Mouse (Mus musculus) layer of hippocampus, adult 11-12 months (tissue): Measurements from ENCODE around the gene C1qtnf3.
A peak's percentile ranks its signal among the peaks of the same experiment; 100 is the strongest.
"Not testable (repeated sequence)": the region's sequence is repeated elsewhere in the genome, so short reads cannot be mapped to it uniquely, and the experiment has no call there.

ENCODE experiments used
- DNase-seq: peaks from one replicate; pipeline ENCODE4 v3.0.0; 2022; ENCODE audit warnings: low spot score

The C1qtnf3 gene

GRCm38 (mm10) chr15:10959277-10960026, 7.3 kb downstream of the C1qtnf3 start:
- DNase-seq = no peak

GRCm38 (mm10) chr15:10960267-10960666, 8.1 kb downstream of the C1qtnf3 start:
- no peak for DNase-seq

GRCm38 (mm10) chr15:10962601-10963000, 10.5 kb downstream of the C1qtnf3 start:
- DNase-seq = no peak

- no peak for DNase-seq
These were observed 17.3 kb downstream of the C1qtnf3 start for GRCm38 (mm10) chr15:10969439-10969838.

GRCm38 (mm10) chr15:10970777-10971176, 18.6 kb downstream of the C1qtnf3 start:
- no peak for DNase-seq

GRCm38 (mm10) chr15:10977151-10977550, 25.0 kb downstream of the C1qtnf3 start:
- no peak for DNase-seq

GRCm38 (mm10) chr15:10980712-10981111, 28.6 kb downstream of the C1qtnf3 start:
- no peak for DNase-seq

GRCm38 (mm10) chr15:10981377-10982063, 29.4 kb downstream of the C1qtnf3 start, which contains the start of gene Amacr:
Gene Amacr (plus strand): TSS chr15:10981756.
- peak; percentile 92 for DNase-seq

GRCm38 (mm10) chr15:10982064-10982435, 29.9 kb downstream of the C1qtnf3 start:
- DNase-seq = no peak

GRCm38 (mm10) chr15:10985756-10986155, 33.6 kb downstream of the C1qtnf3 start:
- DNase-seq = no peak

- DNase-seq = not testable (repeated sequence)
These were observed 34.3 kb downstream of the C1qtnf3 start for GRCm38 (mm10) chr15:10986477-10986876.

GRCm38 (mm10) chr15:10990411-10990810, 38.3 kb downstream of the C1qtnf3 start:
- no peak for DNase-seq

- no peak for DNase-seq
These were observed 39.4 kb downstream of the C1qtnf3 start for GRCm38 (mm10) chr15:10991566-10991965.

GRCm38 (mm10) chr15:10999832-11000231, 47.7 kb downstream of the C1qtnf3 start:
- no peak for DNase-seq

GRCm38 (mm10) chr15:11000421-11000820, 48.3 kb downstream of the C1qtnf3 start, which contains the start of gene Slc45a2:
Gene Slc45a2 (plus strand): TSS chr15:11000721.
- DNase-seq = no peak

GRCm38 (mm10) chr15:11003791-11004190, 51.7 kb downstream of the C1qtnf3 start:
- no peak for DNase-seq

- DNase-seq = no peak
These were observed 52.5 kb downstream of the C1qtnf3 start for GRCm38 (mm10) chr15:11004646-11005045.

- DNase-seq = no peak
These were observed 56.6 kb downstream of the C1qtnf3 start for GRCm38 (mm10) chr15:11008756-11009155.

GRCm38 (mm10) chr15:11010976-11011548, 58.9 kb downstream of the C1qtnf3 start:
- DNase-seq = no peak

- DNase-seq = no peak
These were observed 62.8 kb downstream of the C1qtnf3 start for GRCm38 (mm10) chr15:11014931-11015330.

- DNase-seq = no peak
These were observed 74.8 kb downstream of the C1qtnf3 start for GRCm38 (mm10) chr15:11026801-11027561.
